Mouse (Mus musculus) spleen, adult 2 months (tissue): ENCODE measurements around the gene Dnase1l2.

ENCODE experiments used
- CTCF ChIP-seq: fragments of 200-500 bp; IDR thresholded peaks from 2 replicates; pipeline ENCODE4 v1.5.1; 2011; ENCODE audit warnings: mild to moderate bottlenecking, inconsistent platforms; ENCODE audit not compliant: insufficient read depth, insufficient read length, insufficient replicate concordance; ENCODE audit errors: extremely low read depth
- POLR2A ChIP-seq: fragments of 200-500 bp; IDR thresholded peaks from 2 replicates; pipeline ENCODE4 v1.6.1; 2011; ENCODE audit warnings: low read depth, low read length, inconsistent platforms

- TF ChIP-seq CTCF (no peak), POLR2A (peak; percentile 77)
Observed at GRCm38 (mm10) chr17:24426471-24427169, 16.3 kb downstream of the Dnase1l2 start, which contains the start of gene Eci1.
